Mouse (Mus musculus) kidney, embryonic 15.5 days (tissue): ENCODE measurements at regions not wholly inside any gene's neighbourhood (a gene's known extent, or its start where the extent isn't known, plus 50 kb on each side); places are given as distances from the start of the nearest gene placed in this dataset.

Source experiments
- ATAC-seq: fragments of 200-750 bp; cut with Nextera tagmentation; replicated peaks from 2 replicates; pipeline ENCODE4 v1.8.0; 2017; ENCODE audit warnings: moderate TSS enrichment; ENCODE audit not compliant: low FRiP score
- H3K27ac ChIP-seq: fragments of 300-500 bp; sonication (generic); 2 replicates; pipeline ENCODE4 v1.5.1; 2015; ENCODE audit warnings: mild to moderate bottlenecking, inconsistent platforms
- H3K27me3 ChIP-seq: fragments of 300-500 bp; sonication (generic); 2 replicates; pipeline ENCODE4 v1.6.1; 2015; ENCODE audit warnings: inconsistent platforms
- H3K36me3 ChIP-seq: fragments of 300-500 bp; sonication (generic); 2 replicates; pipeline ENCODE4 v1.6.1; 2015; ENCODE audit warnings: inconsistent platforms
- H3K4me1 ChIP-seq: fragments of 300-500 bp; sonication (generic); 2 replicates; pipeline ENCODE4 v1.6.1; 2015; ENCODE audit warnings: inconsistent platforms
- H3K4me2 ChIP-seq: fragments of 300-500 bp; sonication (generic); 2 replicates; pipeline ENCODE4 v1.6.1; 2015; ENCODE audit warnings: moderate library complexity, mild to moderate bottlenecking, inconsistent platforms
- H3K4me3 ChIP-seq: fragments of 300-500 bp; sonication (generic); replicated peaks from 2 replicates; pipeline ENCODE4 v1.5.1; 2015; ENCODE audit warnings: mild to moderate bottlenecking, inconsistent platforms
- H3K9ac ChIP-seq: fragments of 300-500 bp; sonication (generic); 2 replicates; pipeline ENCODE4 v1.6.1; 2015; ENCODE audit warnings: mild to moderate bottlenecking, inconsistent platforms
- H3K9me3 ChIP-seq: fragments of 300-500 bp; sonication (generic); replicated peaks from 2 replicates; pipeline ENCODE4 v1.6.1; 2016; ENCODE audit warnings: inconsistent platforms
- WGBS: fragments of 180-500 bp; shearing (Covaris S2); methylation state at CpG from one replicate; pipeline ENCODE4 v1.1.7; 2015; ENCODE audit warnings: mixed read lengths; 5-methylcytosine and 5-hydroxymethylcytosine counted together

- 80% methylated on average over 1 of the region's 1 CpGs for WGBS
- H3K27ac ChIP-seq, result no peak overlapping the region
- H3K36me3 ChIP-seq, result no peaks in the 10 kb centered on the region
- H3K4me2 ChIP-seq, result no peak overlapping the region
- no peaks in the 10 kb centered on the region for H3K27me3 ChIP-seq
- no peak for ATAC-seq
- no peaks in the 10 kb centered on the region for H3K9me3 ChIP-seq
- H3K4me1 ChIP-seq, result no peaks in the 10 kb centered on the region
- no peak overlapping the region for H3K4me3 ChIP-seq
- no peak overlapping the region for H3K9ac ChIP-seq
These were observed 331.2 kb upstream of the Celf2 start for GRCm38 (mm10) chr2:7840612-7841011.

GRCm38 (mm10) chr2:7837877-7838276, 328.5 kb upstream of the Celf2 start:
- 38% methylated on average over 3 of the region's 3 CpGs for WGBS
- no peaks in the 10 kb centered on the region for H3K36me3 ChIP-seq
- H3K9me3 ChIP-seq, result no peaks in the 10 kb centered on the region
- ATAC-seq, result peak; percentile 75
- H3K4me3 ChIP-seq, result no peak overlapping the region
- no peak overlapping the region for H3K27ac ChIP-seq
- no peak overlapping the region for H3K4me2 ChIP-seq
- no peak overlapping the region for H3K9ac ChIP-seq
- H3K27me3 ChIP-seq, result no peaks in the 10 kb centered on the region
- no peaks in the 10 kb centered on the region for H3K4me1 ChIP-seq

GRCm38 (mm10) chr2:7831239-7831638, 321.9 kb upstream of the Celf2 start:
- Histone ChIP-seq H3K27ac (no peak overlapping the region), H3K9me3 (no peaks in the 10 kb centered on the region), H3K9ac (no peak overlapping the region), H3K4me2 (no peak overlapping the region), H3K4me1 (no peaks in the 10 kb centered on the region), H3K4me3 (no peak overlapping the region), H3K27me3 (no peaks in the 10 kb centered on the region), H3K36me3 (no peaks in the 10 kb centered on the region)
- ATAC-seq, result no peak
- WGBS, result 85% methylated on average over 4 of the region's 4 CpGs

- H3K27ac ChIP-seq, result no peak overlapping the region
- H3K27me3 ChIP-seq, result no peaks in the 10 kb centered on the region
- no peak overlapping the region for H3K4me3 ChIP-seq
- ATAC-seq, result no peak
- H3K4me2 ChIP-seq, result no peak overlapping the region
- H3K4me1 ChIP-seq, result no peaks in the 10 kb centered on the region
- no peaks in the 10 kb centered on the region for H3K36me3 ChIP-seq
- no peaks in the 10 kb centered on the region for H3K9me3 ChIP-seq
- no peak overlapping the region for H3K9ac ChIP-seq
- 71% methylated on average over 7 of the region's 7 CpGs for WGBS
These were observed 316.9 kb upstream of the Celf2 start for GRCm38 (mm10) chr2:7826272-7826671.

GRCm38 (mm10) chr2:7796415-7796814, 287.1 kb upstream of the Celf2 start:
- Histone ChIP-seq H3K36me3 (no peaks in the 10 kb centered on the region), H3K4me3 (no peak overlapping the region), H3K27me3 (no peaks in the 10 kb centered on the region), H3K27ac (no peak overlapping the region), H3K9me3 (no peaks in the 10 kb centered on the region), H3K9ac (no peak overlapping the region), H3K4me2 (no peak overlapping the region), H3K4me1 (no peaks in the 10 kb centered on the region)
- WGBS, result 49% methylated on average over 2 of the region's 2 CpGs
- ATAC-seq, result no peak

- 65% methylated on average over 2 of the region's 2 CpGs for WGBS
- Histone ChIP-seq H3K4me3 (no peak overlapping the region), H3K9me3 (no peaks in the 10 kb centered on the region), H3K9ac (no peak overlapping the region), H3K27me3 (no peaks in the 10 kb centered on the region), H3K4me2 (no peak overlapping the region), H3K27ac (no peak overlapping the region), H3K36me3 (no peaks in the 10 kb centered on the region), H3K4me1 (no peaks in the 10 kb centered on the region)
- peak; percentile 58; the same call in 1 of the 2 replicates for ATAC-seq
These were observed 283.2 kb upstream of the Celf2 start for GRCm38 (mm10) chr2:7792456-7793145.

- H3K4me3 ChIP-seq, result no peak overlapping the region
- H3K4me1 ChIP-seq, result no peaks in the 10 kb centered on the region
- WGBS, result 47% methylated on average over 2 of the region's 2 CpGs
- no peaks in the 10 kb centered on the region for H3K9me3 ChIP-seq
- no peaks in the 10 kb centered on the region for H3K36me3 ChIP-seq
- no peak for ATAC-seq
- H3K27ac ChIP-seq, result no peak overlapping the region
- H3K9ac ChIP-seq, result no peak overlapping the region
- no peaks in the 10 kb centered on the region for H3K27me3 ChIP-seq
- no peak overlapping the region for H3K4me2 ChIP-seq
These were observed 269.2 kb upstream of the Celf2 start for GRCm38 (mm10) chr2:7778610-7779009.

GRCm38 (mm10) chr2:7734097-7734730, 224.9 kb upstream of the Celf2 start:
- WGBS, result 51% methylated on average over 8 of the region's 8 CpGs

GRCm38 (mm10) chr2:7730960-7731359, 221.6 kb upstream of the Celf2 start:
- WGBS, result 83% methylated on average over 1 of the region's 1 CpGs
- Histone ChIP-seq H3K27ac (no peak overlapping the region), H3K4me1 (no peaks in the 10 kb centered on the region), H3K4me3 (no peak overlapping the region), H3K27me3 (no peaks in the 10 kb centered on the region), H3K4me2 (no peak overlapping the region), H3K9ac (no peak overlapping the region), H3K36me3 (no peaks in the 10 kb centered on the region), H3K9me3 (no peaks in the 10 kb centered on the region)
- ATAC-seq, result no peak

More at GRCm38 (mm10) chr2:7734097-7734730, 224.9 kb upstream of the Celf2 start:
- Histone ChIP-seq H3K4me1 (no peaks in the 10 kb centered on the region), H3K27ac (no peak overlapping the region), H3K27me3 (no peaks in the 10 kb centered on the region), H3K36me3 (no peaks in the 10 kb centered on the region), H3K9ac (no peak overlapping the region), H3K4me3 (no peak overlapping the region), H3K9me3 (no peaks in the 10 kb centered on the region), H3K4me2 (no peak overlapping the region)
- no peak for ATAC-seq

- Histone ChIP-seq H3K4me1 (no peaks in the 10 kb centered on the region), H3K9me3 (no peaks in the 10 kb centered on the region), H3K27me3 (no peaks in the 10 kb centered on the region), H3K36me3 (no peaks in the 10 kb centered on the region), H3K4me2 (no peak overlapping the region), H3K4me3 (no peak overlapping the region), H3K27ac (no peak overlapping the region), H3K9ac (no peak overlapping the region)
- peak; percentile 56; the same call in 1 of the 2 replicates for ATAC-seq
- 77% methylated on average over 10 of the region's 10 CpGs for WGBS
These were observed 213.0 kb upstream of the Celf2 start for GRCm38 (mm10) chr2:7722283-7722935.

GRCm38 (mm10) chr2:7711046-7711445, 201.7 kb upstream of the Celf2 start:
- no peak for ATAC-seq
- Histone ChIP-seq H3K27me3 (no peaks in the 10 kb centered on the region), H3K4me2 (no peak overlapping the region), H3K27ac (no peak overlapping the region), H3K4me1 (no peaks in the 10 kb centered on the region), H3K9me3 (no peaks in the 10 kb centered on the region), H3K36me3 (no peaks in the 10 kb centered on the region), H3K4me3 (no peak overlapping the region), H3K9ac (no peak overlapping the region)
- 74% methylated on average over 1 of the region's 1 CpGs for WGBS

- 70% methylated on average over 1 of the region's 1 CpGs for WGBS
- H3K27me3 ChIP-seq, result no peaks in the 10 kb centered on the region
- H3K36me3 ChIP-seq, result no peaks in the 10 kb centered on the region
- H3K4me2 ChIP-seq, result no peak overlapping the region
- no peak overlapping the region for H3K9ac ChIP-seq
- no peak overlapping the region for H3K27ac ChIP-seq
- H3K9me3 ChIP-seq, result no peaks in the 10 kb centered on the region
- H3K4me1 ChIP-seq, result no peaks in the 10 kb centered on the region
- no peak for ATAC-seq
- no peak overlapping the region for H3K4me3 ChIP-seq
These were observed 201.1 kb upstream of the Celf2 start for GRCm38 (mm10) chr2:7710476-7710875.
